Mouse (Mus musculus): Measurements from ENCODE around the gene Zbtb32. TPM values are rescaled to one million over a fixed set of nuclear protein-coding genes. Genes with fewer than 3 reads are reported as not detected.

The Zbtb32 gene
- total and polyA plus RNA-seq, 3 experiments = 173 to 183 (median 178) TPM

DNA sequence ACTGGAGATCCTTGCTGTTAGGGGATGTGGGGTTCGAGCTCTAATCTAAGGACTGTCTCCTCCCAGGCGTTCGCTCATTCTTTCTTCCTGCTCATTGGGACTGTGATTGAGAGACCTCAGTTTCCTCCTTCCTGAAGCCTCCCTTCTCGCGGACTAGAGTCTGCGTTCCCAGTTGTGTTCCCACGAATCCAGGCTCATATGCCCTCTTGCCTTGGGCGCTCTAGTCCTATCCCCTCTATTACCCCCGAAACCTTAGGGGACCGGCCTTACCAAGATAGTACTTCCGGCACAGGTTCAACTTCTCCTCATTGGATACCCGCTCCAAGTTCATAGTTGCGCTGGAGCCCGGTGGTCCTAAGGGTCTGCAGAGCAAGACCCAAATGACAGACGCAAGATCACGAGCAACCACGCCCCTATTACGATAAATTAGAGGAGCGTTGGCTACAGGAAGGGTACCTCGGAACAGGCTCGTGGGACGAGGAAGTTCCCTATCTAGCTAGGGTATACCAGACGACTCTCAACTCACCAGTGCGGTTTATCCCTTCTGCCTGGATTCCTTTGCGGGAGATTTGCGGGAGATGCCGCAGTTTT, 36.1 kb downstream of the Zbtb32 start:
- peaks cover 25% of the 10 kb centered on the region for H3K79me2 ChIP-seq (replicated peaks; ENCODE audit: control insufficient read depth, extremely low read depth, insufficient read depth, poor library complexity, severe bottlenecking)
- TF ChIP-seq MAFK (IDR thresholded peaks at IDR 0.05; ENCODE audit: insufficient replicate concordance, low read length) (no peak), KAT2A (IDR thresholded peaks at IDR 0.05; ENCODE audit: insufficient replicate concordance, low read length) (no peak), ELF1 (IDR thresholded peaks at IDR 0.05; ENCODE audit: low read depth, low read length) (no peak), POLR2AphosphoS2 (IDR thresholded peaks at IDR 0.05; ENCODE audit: low read depth, low read length) (no peak), POLR2A (IDR thresholded peaks at IDR 0.05; ENCODE audit: low read depth, low read length) (no peak), CHD2 (IDR thresholded peaks at IDR 0.05; ENCODE audit: low read length) (no peak), ZC3H11A (IDR thresholded peaks at IDR 0.05; ENCODE audit: low read depth, low read length) (no peak), E2F4 (IDR thresholded peaks at IDR 0.05; ENCODE audit: insufficient replicate concordance, low read depth, low read length) (no peak)
- H3K36me3 ChIP-seq (replicated peaks in 1 of 2; ENCODE audit: control insufficient read depth in 1 of 2, insufficient read depth in 1 of 2, low read length in 1 of 2) = peaks cover 24 to 47% of the 10 kb centered on the region in 2 experiments
- dilution Hi-C loops (cut with MboI; ENCODE audit: extremely low pct_ligation_motif_present, extremely low pct_unique_long_range_greater_than_20kb, low sequenced_read_pairs) (no loop called here), in situ Hi-C loops (cut with MboI; ENCODE audit: low pct_ligation_motif_present, low pct_unique_long_range_greater_than_20kb, low sequenced_read_pairs) (no loop called here)
- no peak for DNase-seq (ENCODE audit: extremely low read depth)
- peaks cover 9 to 35% of the 10 kb centered on the region in 2 experiments; a peak in 3 of 4 replicates for H3K4me1 ChIP-seq (ENCODE audit: control insufficient read depth in 1 of 2, insufficient read depth in 2 of 2)
- peak overlapping the region; percentile 65 for H3K27ac ChIP-seq (ENCODE audit: insufficient read depth, low read depth)
- H3K4me2 ChIP-seq (ENCODE audit: insufficient read depth, low read depth, poor library complexity, severe bottlenecking) = peak overlapping the region; percentile 77; the same call in 1 of the 2 replicates
- no peaks in the 10 kb centered on the region for H3K9me3 ChIP-seq (replicated peaks; ENCODE audit: low read length)
- no peaks in the 10 kb centered on the region for H3K27me3 ChIP-seq (replicated peaks)
- peak overlapping the region; percentile 93 for H3K9ac ChIP-seq (ENCODE audit: insufficient read depth, low read depth)
- peak overlapping the region; percentile 82 to 96 (median 85) for H3K4me3 ChIP-seq (replicated peaks in 1 of 3; ENCODE audit: low read depth in 2 of 3, low read length in 2 of 3, poor library complexity in 1 of 3)

DNA sequence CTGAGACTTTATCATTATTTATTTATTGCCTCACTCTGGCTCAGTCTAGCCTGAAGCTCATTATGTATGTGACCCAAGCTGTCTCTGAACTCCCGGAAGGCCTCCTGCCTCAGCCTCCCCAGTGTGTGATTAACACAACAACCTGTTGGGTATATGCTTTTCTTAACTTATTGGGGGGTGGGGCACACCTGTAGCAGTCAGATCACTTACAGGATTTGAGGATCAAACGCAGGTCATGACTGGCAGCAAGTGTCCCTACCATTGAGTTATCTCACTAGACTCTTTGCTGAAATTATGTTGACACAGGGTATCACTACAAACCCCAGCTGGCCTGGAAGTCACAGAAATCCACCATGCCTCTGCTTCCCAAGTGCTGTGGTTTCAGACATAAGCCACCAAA, 38.4 kb downstream of the Zbtb32 start:
- DNase-seq (ENCODE audit: extremely low read depth) = no peak
- Histone ChIP-seq H3K79me2 (replicated peaks; ENCODE audit: control insufficient read depth, extremely low read depth, insufficient read depth, poor library complexity, severe bottlenecking) (peaks cover 25% of the 10 kb centered on the region), H3K36me3 (replicated peaks in 1 of 2; ENCODE audit: control insufficient read depth in 1 of 2, insufficient read depth in 1 of 2, low read length in 1 of 2) (peaks cover 23 to 47% of the 10 kb centered on the region in 2 experiments), H3K9me3 (replicated peaks; ENCODE audit: low read length) (no peaks in the 10 kb centered on the region), H3K9ac (ENCODE audit: insufficient read depth, low read depth) (peak overlapping the region; percentile 77), H3K27ac (ENCODE audit: insufficient read depth, low read depth) (no peak overlapping the region), H3K4me1 (ENCODE audit: control insufficient read depth in 1 of 2, insufficient read depth in 2 of 2) (peaks cover 9 to 39% of the 10 kb centered on the region in 2 experiments; a peak in 3 of 4 replicates), H3K27me3 (replicated peaks) (no peaks in the 10 kb centered on the region), H3K4me3 (replicated peaks in 1 of 3; ENCODE audit: low read depth in 2 of 3, low read length in 2 of 3, poor library complexity in 1 of 3) (no peak overlapping the region), H3K4me2 (ENCODE audit: insufficient read depth, low read depth, poor library complexity, severe bottlenecking) (peak overlapping the region; percentile 58)
- in situ Hi-C loops (cut with MboI; ENCODE audit: low pct_ligation_motif_present, low pct_unique_long_range_greater_than_20kb, low sequenced_read_pairs) = no loop called here
- dilution Hi-C loops (cut with MboI; ENCODE audit: extremely low pct_ligation_motif_present, extremely low pct_unique_long_range_greater_than_20kb, low sequenced_read_pairs) = no loop called here
- TF ChIP-seq CHD1 (IDR thresholded peaks at IDR 0.05; ENCODE audit: low read depth, low read length) = no peak
- TF ChIP-seq JUND (conservative IDR thresholded peaks at IDR 0.05; ENCODE audit: low read depth, low read length) = no peak
- TF ChIP-seq MXI1 (IDR thresholded peaks at IDR 0.05; ENCODE audit: low read depth, low read length) = no peak
- TF ChIP-seq POLR2AphosphoS2 (IDR thresholded peaks at IDR 0.05; ENCODE audit: low read depth, low read length) = no peak
- no peak for TF ChIP-seq RAD21 (IDR thresholded peaks at IDR 0.05; ENCODE audit: low read depth, low read length)
- TF ChIP-seq USF2 (conservative IDR thresholded peaks at IDR 0.05; ENCODE audit: low read depth, low read length) = no peak
- TF ChIP-seq EP300 (IDR thresholded peaks at IDR 0.05; ENCODE audit: low read length) = no peak
- no peak for TF ChIP-seq CTCF (conservative IDR thresholded peaks at IDR 0.05 in 1 of 2, IDR thresholded peaks at IDR 0.05 in 1 of 2; ENCODE audit: low read depth in 2 of 2, low read length in 2 of 2)
- no peak for TF ChIP-seq UBTF (IDR thresholded peaks at IDR 0.05; ENCODE audit: low read depth, low read length)

All from CH12.LX (cell line).